Mouse (Mus musculus) heart, embryonic 13.5 days (tissue): ENCODE measurements at regions not wholly inside any gene's neighbourhood (a gene's known extent, or its start where the extent isn't known, plus 50 kb on each side); places are given as distances from the start of the nearest gene placed in this dataset.

Experiments used
- ATAC-seq: fragments of 200-750 bp; cut with Nextera tagmentation; 2 replicates; pipeline ENCODE4 v1.8.0; 2017; ENCODE audit warnings: moderate TSS enrichment; ENCODE audit not compliant: insufficient number of reproducible peaks, low FRiP score, low TSS enrichment; ENCODE audit errors: extremely low read depth
- H3K27ac ChIP-seq: fragments of 300-500 bp; sonication (generic); replicated peaks from 2 replicates; pipeline ENCODE4 v1.5.1; 2015; ENCODE audit warnings: moderate library complexity, mild to moderate bottlenecking, inconsistent platforms
- H3K27me3 ChIP-seq: fragments of 300-500 bp; sonication (generic); replicated peaks from 2 replicates; pipeline ENCODE4 v1.6.1; 2015; ENCODE audit warnings: mild to moderate bottlenecking, inconsistent platforms
- H3K36me3 ChIP-seq: fragments of 300-500 bp; sonication (generic); 2 replicates; pipeline ENCODE4 v1.6.1; 2015; ENCODE audit warnings: mild to moderate bottlenecking, inconsistent platforms
- H3K4me1 ChIP-seq: fragments of 300-500 bp; sonication (generic); 2 replicates; pipeline ENCODE4 v1.6.1; 2015; ENCODE audit warnings: inconsistent platforms
- H3K4me2 ChIP-seq: fragments of 300-500 bp; sonication (generic); 2 replicates; pipeline ENCODE4 v1.6.1; 2015; ENCODE audit warnings: inconsistent platforms, mild to moderate bottlenecking, moderate library complexity
- H3K4me3 ChIP-seq: fragments of 300-500 bp; sonication (generic); 2 replicates; pipeline ENCODE4 v1.5.1; 2015; ENCODE audit warnings: moderate library complexity, mild to moderate bottlenecking, inconsistent platforms
- H3K9ac ChIP-seq: fragments of 300-500 bp; sonication (generic); 2 replicates; pipeline ENCODE4 v1.6.1; 2015; ENCODE audit warnings: inconsistent platforms, mild to moderate bottlenecking, moderate library complexity
- H3K9me3 ChIP-seq: fragments of 300-500 bp; sonication (generic); 2 replicates; pipeline ENCODE4 v1.6.1; 2016; ENCODE audit warnings: inconsistent platforms
- WGBS: fragments of 180-500 bp; shearing (Covaris S2); methylation state at CpG from one replicate; pipeline ENCODE4 v1.1.7; 2015; ENCODE audit warnings: mixed read lengths; 5-methylcytosine and 5-hydroxymethylcytosine counted together

GRCm38 (mm10) chr2:133371490-133372215, 180.3 kb upstream of the Bmp2 start:
- H3K4me2 ChIP-seq = no peak overlapping the region
- no peaks in the 10 kb centered on the region for H3K9me3 ChIP-seq
- 68% methylated on average over 7 of the region's 12 CpGs for WGBS
- no peak overlapping the region for H3K27ac ChIP-seq
- ATAC-seq = no peak
- peaks cover 33% of the 10 kb centered on the region for H3K4me1 ChIP-seq
- no peak overlapping the region for H3K4me3 ChIP-seq
- H3K36me3 ChIP-seq = no peaks in the 10 kb centered on the region
- no peaks in the 10 kb centered on the region for H3K27me3 ChIP-seq
- H3K9ac ChIP-seq = no peak overlapping the region

- H3K9me3 ChIP-seq = no peaks in the 10 kb centered on the region
- no peaks in the 10 kb centered on the region for H3K36me3 ChIP-seq
- H3K9ac ChIP-seq = no peak overlapping the region
- H3K4me3 ChIP-seq = no peak overlapping the region
- 5% methylated on average over 4 of the region's 4 CpGs for WGBS
- no peak for ATAC-seq
- peaks cover 3% of the 10 kb centered on the region; the same call in 1 of the 2 replicates for H3K27me3 ChIP-seq
- 0 out of 2 replicates have a peak overlapping the region, but pooled peaks have one; percentile 24 for H3K27ac ChIP-seq
- H3K4me1 ChIP-seq = peaks cover 25% of the 10 kb centered on the region
- H3K4me2 ChIP-seq = no peak overlapping the region
Observed at GRCm38 (mm10) chr2:133373543-133373942, 178.4 kb upstream of the Bmp2 start.

- no peaks in the 10 kb centered on the region for H3K9me3 ChIP-seq
- no peak overlapping the region for H3K4me2 ChIP-seq
- no peak for ATAC-seq
- no peaks in the 10 kb centered on the region for H3K4me1 ChIP-seq
- H3K36me3 ChIP-seq = no peaks in the 10 kb centered on the region
- no peak overlapping the region for H3K4me3 ChIP-seq
- 68% methylated on average over 3 of the region's 3 CpGs for WGBS
- H3K9ac ChIP-seq = no peak overlapping the region
- peaks cover 3% of the 10 kb centered on the region; the same call in 1 of the 2 replicates for H3K27me3 ChIP-seq
- no peak overlapping the region for H3K27ac ChIP-seq
Observed at GRCm38 (mm10) chr2:133381054-133381453, 170.9 kb upstream of the Bmp2 start.

GRCm38 (mm10) chr2:133383135-133383920, 168.6 kb upstream of the Bmp2 start:
- H3K36me3 ChIP-seq = no peaks in the 10 kb centered on the region
- no peak overlapping the region for H3K9ac ChIP-seq
- no peak overlapping the region for H3K4me2 ChIP-seq
- 84% methylated on average over 3 of the region's 3 CpGs for WGBS
- no peaks in the 10 kb centered on the region for H3K4me1 ChIP-seq
- H3K27ac ChIP-seq = no peak overlapping the region
- no peak overlapping the region for H3K4me3 ChIP-seq
- H3K9me3 ChIP-seq = no peaks in the 10 kb centered on the region
- no peaks in the 10 kb centered on the region for H3K27me3 ChIP-seq
- no peak for ATAC-seq

GRCm38 (mm10) chr2:133385297-133385696, 166.7 kb upstream of the Bmp2 start:
- no peaks in the 10 kb centered on the region for H3K27me3 ChIP-seq
- no peak for ATAC-seq
- no peaks in the 10 kb centered on the region for H3K36me3 ChIP-seq
- H3K4me1 ChIP-seq = no peaks in the 10 kb centered on the region
- H3K9me3 ChIP-seq = no peaks in the 10 kb centered on the region
- 70% methylated on average over 2 of the region's 2 CpGs for WGBS
- no peak overlapping the region for H3K4me3 ChIP-seq
- H3K27ac ChIP-seq = no peak overlapping the region
- no peak overlapping the region for H3K4me2 ChIP-seq
- H3K9ac ChIP-seq = no peak overlapping the region

GRCm38 (mm10) chr2:133387349-133387748, 164.6 kb upstream of the Bmp2 start:
- no peaks in the 10 kb centered on the region for H3K4me1 ChIP-seq
- H3K27me3 ChIP-seq = no peaks in the 10 kb centered on the region
- H3K27ac ChIP-seq = no peak overlapping the region
- H3K4me3 ChIP-seq = no peak overlapping the region
- H3K9me3 ChIP-seq = no peaks in the 10 kb centered on the region
- no peaks in the 10 kb centered on the region for H3K36me3 ChIP-seq
- no peak for ATAC-seq
- H3K4me2 ChIP-seq = no peak overlapping the region
- no peak overlapping the region for H3K9ac ChIP-seq
- 84% methylated on average over 3 of the region's 3 CpGs for WGBS

GRCm38 (mm10) chr2:133392298-133392697, 159.7 kb upstream of the Bmp2 start:
- H3K27ac ChIP-seq = no peak overlapping the region
- H3K4me3 ChIP-seq = no peak overlapping the region
- H3K4me1 ChIP-seq = no peaks in the 10 kb centered on the region; the same call in 1 of the 2 replicates
- H3K9me3 ChIP-seq = no peaks in the 10 kb centered on the region
- WGBS = 77% methylated on average over 9 of the region's 9 CpGs
- no peak overlapping the region for H3K9ac ChIP-seq
- no peaks in the 10 kb centered on the region for H3K36me3 ChIP-seq
- no peak for ATAC-seq
- no peak overlapping the region for H3K4me2 ChIP-seq
- no peaks in the 10 kb centered on the region for H3K27me3 ChIP-seq

- no peaks in the 10 kb centered on the region for H3K36me3 ChIP-seq
- no peaks in the 10 kb centered on the region for H3K27me3 ChIP-seq
- WGBS = 6% methylated on average over 2 of the region's 2 CpGs
- no peak for ATAC-seq
- H3K4me2 ChIP-seq = no peak overlapping the region
- no peak overlapping the region for H3K9ac ChIP-seq
- H3K27ac ChIP-seq = no peak overlapping the region
- H3K4me1 ChIP-seq = peaks cover 21% of the 10 kb centered on the region
- no peaks in the 10 kb centered on the region for H3K9me3 ChIP-seq
- H3K4me3 ChIP-seq = no peak overlapping the region
Observed at GRCm38 (mm10) chr2:133397566-133397965, 154.4 kb upstream of the Bmp2 start.

- ATAC-seq = no peak
- WGBS = 69% methylated on average over 5 of the region's 5 CpGs
- Histone ChIP-seq H3K4me1 (peaks cover 21% of the 10 kb centered on the region), H3K9me3 (no peaks in the 10 kb centered on the region), H3K9ac (no peak overlapping the region), H3K4me3 (no peak overlapping the region), H3K4me2 (no peak overlapping the region), H3K27ac (no peak overlapping the region), H3K27me3 (no peaks in the 10 kb centered on the region; the same call in 1 of the 2 replicates), H3K36me3 (no peaks in the 10 kb centered on the region)
Observed at GRCm38 (mm10) chr2:133399059-133399690, 152.8 kb upstream of the Bmp2 start.

GRCm38 (mm10) chr2:133400963-133401362, 151.0 kb upstream of the Bmp2 start:
- H3K27ac ChIP-seq = no peak overlapping the region
- no peak overlapping the region for H3K4me2 ChIP-seq
- WGBS = 50% methylated on average over 3 of the region's 3 CpGs
- no peak for ATAC-seq
- no peaks in the 10 kb centered on the region for H3K9me3 ChIP-seq
- no peaks in the 10 kb centered on the region; the same call in 1 of the 2 replicates for H3K27me3 ChIP-seq
- H3K36me3 ChIP-seq = no peaks in the 10 kb centered on the region
- peaks cover 21% of the 10 kb centered on the region for H3K4me1 ChIP-seq
- H3K4me3 ChIP-seq = no peak overlapping the region
- no peak overlapping the region for H3K9ac ChIP-seq

GRCm38 (mm10) chr2:133416990-133417581, 134.9 kb upstream of the Bmp2 start:
- WGBS = 59% methylated on average over 8 of the region's 8 CpGs
- H3K4me2 ChIP-seq = no peak overlapping the region
- ATAC-seq = no peak
- no peaks in the 10 kb centered on the region for H3K9me3 ChIP-seq
- H3K9ac ChIP-seq = no peak overlapping the region
- no peaks in the 10 kb centered on the region for H3K36me3 ChIP-seq
- no peaks in the 10 kb centered on the region for H3K27me3 ChIP-seq
- H3K4me3 ChIP-seq = no peak overlapping the region
- no peaks in the 10 kb centered on the region for H3K4me1 ChIP-seq
- no peak overlapping the region for H3K27ac ChIP-seq
